Mouse (Mus musculus) mammary gland, adult 2 months (tissue): Measurements from ENCODE around the gene Gyg. TPM values are rescaled to one million over a fixed set of nuclear protein-coding genes. Genes with fewer than 3 reads are reported as not detected.

ENCODE experiments used
- polyA plus RNA-seq: library from polyadenylated mRNA; depleted of rRNA; stranded (reverse); fragments of >200 nt; gene quantifications from 2 replicates; pipeline ENCODE4 v1.2.3, GENCODE M21; 2012; ENCODE audit warnings: low replicate concordance; rRNA removed

Gyg gene
- 28.3 and 129 TPM in 2 replicates for polyA plus RNA-seq

GRCm38 (mm10) chr3:20154531-20155367 is at the start of gene Gyg:
TSS of gene Gyg (minus strand) at chr3:20155317.

Other genes with a start within 250 kb of the Gyg start
- 21.3 and 39.4 TPM in 2 replicates for gene Cp, start 198.3 kb downstream of the Gyg start, polyA plus RNA-seq
- 16.5 and 66.1 TPM in 2 replicates for gene Hps3, start 120.0 kb downstream of the Gyg start, polyA plus RNA-seq
- 2.6 and 4.1 TPM in 2 replicates for gene Hltf, start 97.5 kb downstream of the Gyg start, polyA plus RNA-seq
- 6.6 and 24.4 TPM in 2 replicates for gene Cpa3, start 86.9 kb upstream of the Gyg start, polyA plus RNA-seq
- 0.33 TPM in 1 of 2 replicates, not detected in the other for gene Cpb1, start 120.4 kb upstream of the Gyg start, polyA plus RNA-seq
- gene Agtr1b, start 211.9 kb upstream of the Gyg start, polyA plus RNA-seq = not detected in 2 replicates